Mouse (Mus musculus) CH12.LX (cell line): ENCODE data around the gene Cabs1. TPM values are rescaled to one million over a fixed set of nuclear protein-coding genes. Genes with fewer than 3 reads are reported as not detected.

ENCODE experiments used
- polyA plus RNA-seq: library from polyadenylated mRNA; unstranded; fragments of >175 nt; gene quantifications from 2 replicates; pipeline ENCODE4 v1.2.1, GENCODE M21; 2012; ENCODE audit warnings: low read depth; ENCODE audit not compliant: insufficient read length
- total RNA-seq, 2 experiments: library from RNA; depleted of rRNA; stranded (reverse); fragments of 300-350 nt in 1 of 2; fragments of >200 nt in 1 of 2; gene quantifications; 2 replicates each; pipeline ENCODE4 v1.2.3; 2012 to 2014

Cabs1 gene
- total and polyA plus RNA-seq, 3 experiments: not detected

Other genes with a start within 250 kb of the Cabs1 start
- gene Csn1s2a, start 204.9 kb upstream of the Cabs1 start, total RNA-seq (2012; rRNA removed): not detected in 2 replicates
- gene Csn1s2a, start 204.9 kb upstream of the Cabs1 start, total RNA-seq (2014; rRNA removed): not detected in 2 replicates
- not detected in 2 replicates for gene Csn1s2a, start 204.9 kb upstream of the Cabs1 start, polyA plus RNA-seq
- not detected in 2 replicates for gene Csn1s2b, start 171.4 kb upstream of the Cabs1 start, total RNA-seq (2012; rRNA removed)
- not detected in 2 replicates for gene Csn1s2b, start 171.4 kb upstream of the Cabs1 start, total RNA-seq (2014; rRNA removed)
- gene Csn1s2b, start 171.4 kb upstream of the Cabs1 start, polyA plus RNA-seq: not detected in 2 replicates
- not detected in 2 replicates for gene Prr27, start 153.8 kb upstream of the Cabs1 start, total RNA-seq (2012; rRNA removed)
- not detected in 2 replicates for gene Prr27, start 153.8 kb upstream of the Cabs1 start, total RNA-seq (2014; rRNA removed)
- not detected in 2 replicates for gene Prr27, start 153.8 kb upstream of the Cabs1 start, polyA plus RNA-seq
- not detected in 2 replicates for gene Odam, start 94.4 kb upstream of the Cabs1 start, total RNA-seq (2012; rRNA removed)
- not detected in 2 replicates for gene Odam, start 94.4 kb upstream of the Cabs1 start, total RNA-seq (2014; rRNA removed)
- not detected in 2 replicates for gene Odam, start 94.4 kb upstream of the Cabs1 start, polyA plus RNA-seq
- gene Csn3, start 53.9 kb upstream of the Cabs1 start, total RNA-seq (2012; rRNA removed): 29.9 and 31.5 TPM in 2 replicates
- 13.3 and 16.4 TPM in 2 replicates for gene Csn3, start 53.9 kb upstream of the Cabs1 start, total RNA-seq (2014; rRNA removed)
- 7.2 and 8.1 TPM in 2 replicates for gene Csn3, start 53.9 kb upstream of the Cabs1 start, polyA plus RNA-seq
- not detected in 2 replicates for gene 2310003L06Rik, start 10.0 kb upstream of the Cabs1 start, total RNA-seq (2012; rRNA removed)
- gene 2310003L06Rik, start 10.0 kb upstream of the Cabs1 start, total RNA-seq (2014; rRNA removed): 0.19 and 0.32 TPM in 2 replicates
- not detected in 2 replicates for gene 2310003L06Rik, start 10.0 kb upstream of the Cabs1 start, polyA plus RNA-seq
- not detected in 2 replicates for gene Gm28434, start 9.9 kb upstream of the Cabs1 start, total RNA-seq (2012; rRNA removed)
- gene Gm28434, start 9.9 kb upstream of the Cabs1 start, total RNA-seq (2014; rRNA removed): not detected in 2 replicates
- gene Gm28434, start 9.9 kb upstream of the Cabs1 start, polyA plus RNA-seq: not detected in 2 replicates
- not detected in 2 replicates for gene Smr3a, start 23.1 kb downstream of the Cabs1 start, total RNA-seq (2012; rRNA removed)
- not detected in 2 replicates for gene Smr3a, start 23.1 kb downstream of the Cabs1 start, total RNA-seq (2014; rRNA removed)
- gene Smr3a, start 23.1 kb downstream of the Cabs1 start, polyA plus RNA-seq: not detected in 2 replicates
- not detected in 2 replicates for gene Smr2, start 107.1 kb downstream of the Cabs1 start, total RNA-seq (2012; rRNA removed)
- not detected in 2 replicates for gene Smr2, start 107.1 kb downstream of the Cabs1 start, total RNA-seq (2014; rRNA removed)
- gene Smr2, start 107.1 kb downstream of the Cabs1 start, polyA plus RNA-seq: not detected in 2 replicates
- gene Gm11116, start 132.1 kb downstream of the Cabs1 start, total RNA-seq (2012; rRNA removed): not detected in 2 replicates
- gene Gm11116, start 132.1 kb downstream of the Cabs1 start, total RNA-seq (2014; rRNA removed): not detected in 2 replicates
- not detected in 2 replicates for gene Gm11116, start 132.1 kb downstream of the Cabs1 start, polyA plus RNA-seq
- gene Gm11115, start 174.7 kb downstream of the Cabs1 start, total RNA-seq (2012; rRNA removed): not detected in 2 replicates
- gene Gm11115, start 174.7 kb downstream of the Cabs1 start, total RNA-seq (2014; rRNA removed): not detected in 2 replicates
- not detected in 2 replicates for gene Gm11115, start 174.7 kb downstream of the Cabs1 start, polyA plus RNA-seq